Mouse (Mus musculus) liver, embryonic 14.5 days (tissue): ENCODE data around the gene Grrp1. TPM values are rescaled to one million over a fixed set of nuclear protein-coding genes. Genes with fewer than 3 reads are reported as not detected.

Experiments used
- ATAC-seq: fragments of 200-750 bp; cut with Nextera tagmentation; 2 replicates; pipeline ENCODE4 v1.8.0; 2017; ENCODE audit warnings: moderate number of reproducible peaks, mild to moderate bottlenecking, moderate library complexity; ENCODE audit not compliant: insufficient read depth
- DNase-seq, 3 experiments: peaks; one replicate each; pipeline ENCODE4 v3.0.0-alpha.2; 2012 to 2013; ENCODE audit warnings: low read depth in 3 of 3, low spot score in 3 of 3
- H3K27ac ChIP-seq: fragments of 300-500 bp; sonication (generic); 2 replicates; pipeline ENCODE4 v1.5.1; 2014; ENCODE audit warnings: moderate library complexity, mild to moderate bottlenecking, control low read depth, inconsistent platforms
- H3K27me3 ChIP-seq: fragments of 300-500 bp; sonication (generic); 2 replicates; pipeline ENCODE4 v1.6.1; 2014; ENCODE audit warnings: mild to moderate bottlenecking, low read length, moderate library complexity; ENCODE audit not compliant: control insufficient read depth, insufficient read depth
- H3K36me3 ChIP-seq: fragments of 300-500 bp; sonication (generic); replicated peaks from 2 replicates; pipeline ENCODE4 v1.6.1; 2014; ENCODE audit warnings: low read depth; ENCODE audit not compliant: control insufficient read depth, insufficient read depth
- H3K4me1 ChIP-seq, 2 experiments: fragments of 200-500 bp in 1 of 2; fragments of 300-500 bp in 1 of 2; sonication (generic) in 1 of 2; replicated peaks; 2 replicates each; pipeline ENCODE4 v1.6.1; 2012 to 2014; ENCODE audit warnings: antibody characterized with exemption in 1 of 2, inconsistent platforms in 1 of 2, low read length in 1 of 2; ENCODE audit not compliant: control insufficient read depth in 2 of 2, insufficient read depth in 2 of 2
- H3K4me2 ChIP-seq: fragments of 300-500 bp; sonication (generic); 2 replicates; pipeline ENCODE4 v1.6.1; 2014; ENCODE audit warnings: low read depth, mild to moderate bottlenecking, control low read depth, moderate library complexity
- H3K4me3 ChIP-seq, 2 experiments: fragments of 200-500 bp in 1 of 2; fragments of 300-500 bp in 1 of 2; sonication (generic) in 1 of 2; 2 replicates each; pipeline ENCODE4 v1.5.1; 2012 to 2014; ENCODE audit warnings: low read depth in 2 of 2, low read length in 2 of 2, mild to moderate bottlenecking in 2 of 2, control low read depth in 1 of 2, inconsistent platforms in 1 of 2, moderate library complexity in 1 of 2; ENCODE audit not compliant: insufficient read depth in 1 of 2
- H3K9ac ChIP-seq: fragments of 300-500 bp; sonication (generic); replicated peaks from 2 replicates; pipeline ENCODE4 v1.6.1; 2014; ENCODE audit warnings: mild to moderate bottlenecking, control low read depth, moderate library complexity
- H3K9me3 ChIP-seq: fragments of 300-500 bp; sonication (generic); 2 replicates; pipeline ENCODE4 v1.6.1; 2016; ENCODE audit warnings: low read length, mixed read lengths; ENCODE audit not compliant: control insufficient read depth
- CTCF ChIP-seq: IDR thresholded peaks from 2 replicates; pipeline ENCODE4 v1.5.1; 2016; ENCODE audit warnings: antibody characterized with exemption, low read depth, control low read depth
- EP300 ChIP-seq: IDR thresholded peaks from 2 replicates; pipeline ENCODE4 v1.6.1; 2016; ENCODE audit warnings: antibody characterized with exemption, low read depth
- WGBS: fragments of 180-500 bp; shearing (Covaris S2); extraction: QIAGEN DNeasy Blood & Tissue Kit; methylation state at CpG from one replicate; pipeline ENCODE4 v1.1.7; 2014; ENCODE audit not compliant: insufficient replicate concordance; 5-methylcytosine and 5-hydroxymethylcytosine counted together
- polyA plus RNA-seq, 2 experiments: library from polyadenylated mRNA; depleted of rRNA in 1 of 2; stranded (reverse) in 1 of 2; unstranded in 1 of 2; fragments of >200 nt; fragmentation: Nextera tagmentation in 1 of 2; extraction: Ambion mirVana in 1 of 2; gene quantifications; 2 replicates each; pipeline versions ENCODE4 v1.2.1 to v1.2.3; 2012 to 2014

Gene Grrp1
- polyA plus RNA-seq, 2 experiments, result 0.55 to 0.77 TPM

DNA sequence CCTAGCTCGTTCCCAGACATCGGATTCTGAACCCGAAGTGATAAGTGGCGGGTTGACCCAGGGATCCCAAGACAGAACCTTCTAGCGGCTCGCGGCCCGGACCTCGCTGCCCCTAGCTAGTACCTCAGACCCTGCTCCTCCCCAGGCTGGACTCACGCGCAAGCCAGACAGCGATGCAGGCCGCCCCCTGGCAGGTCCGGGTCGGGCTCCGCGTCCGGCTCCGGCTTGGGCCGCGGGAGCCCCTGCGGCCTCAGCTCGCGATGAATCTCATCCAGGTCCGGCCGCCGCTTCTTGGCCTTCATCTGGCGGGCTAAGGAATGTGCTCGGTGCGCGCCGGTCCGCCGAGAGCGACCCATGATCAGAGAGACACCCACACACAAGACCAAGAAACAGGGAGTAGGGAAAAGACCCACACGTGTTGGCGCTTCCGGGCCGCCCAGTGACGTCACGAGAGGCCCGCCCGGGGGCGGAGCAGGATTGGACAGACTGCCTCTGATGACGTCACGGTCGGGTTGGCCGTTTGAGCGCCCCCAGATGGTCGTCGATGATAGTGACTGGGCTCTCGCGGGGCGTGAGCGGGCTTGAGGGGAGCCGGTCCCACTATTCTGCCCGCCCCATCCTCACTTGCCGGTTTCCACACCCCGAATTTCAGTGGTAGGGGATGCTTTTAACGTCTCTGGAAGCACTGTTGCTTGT is 8.6 kb downstream of the Grrp1 start, which contains the start of gene Zfp593:
TSS of gene Zfp593 (minus strand) at position 445 of the 696 bp plus-strand sequence.
- H3K36me3 ChIP-seq, result no peaks in the 10 kb centered on the region
- H3K4me2 ChIP-seq, result peak within 1 kb of the TSS; percentile 93
- H3K9me3 ChIP-seq, result no peaks in the 10 kb centered on the region
- H3K27ac ChIP-seq, result no peak within 1 kb of the TSS
- peak; percentile 78 to 81 (median 80) for DNase-seq
- TF ChIP-seq EP300 (peak; percentile 35; the same call in 1 of the 2 replicates), CTCF (peak; percentile 90)
- peak; percentile 86 for ATAC-seq
- WGBS, result under 1% methylated on average over 60 of the region's 60 CpGs
- peak within 1 kb of the TSS; percentile 73 to 84 for H3K4me3 ChIP-seq
- peaks cover 28% of the 10 kb centered on the region for H3K27me3 ChIP-seq
- H3K4me1 ChIP-seq, result peaks cover 2 to 3% of the 10 kb centered on the region in 2 experiments; a peak in 2 of 4 replicates
- peak within 1 kb of the TSS; percentile 86 for H3K9ac ChIP-seq

- Histone ChIP-seq H3K27me3 (peaks cover 13% of the 10 kb centered on the region), H3K36me3 (no peaks in the 10 kb centered on the region), H3K9ac (no peak within 1 kb of the TSS), H3K4me3 (peak within 1 kb of the TSS; percentile 73 to 84; a peak in 3 of 4 replicates), H3K4me1 (peaks cover 2 to 6% of the 10 kb centered on the region in 2 experiments; a peak in 3 of 4 replicates), H3K4me2 (peak within 1 kb of the TSS; percentile 93), H3K9me3 (no peaks in the 10 kb centered on the region), H3K27ac (no peak within 1 kb of the TSS)
- WGBS, result 82% methylated on average over 17 of the region's 17 CpGs
- DNase-seq, result no peak
- no peak for TF ChIP-seq EP300
- no peak for TF ChIP-seq CTCF
- ATAC-seq, result no peak
These were observed 10.2 kb downstream of the Grrp1 start, which contains the start of gene E130218I03Rik for GRCm38 (mm10) chr4:134243516-134244250. Gene E130218I03Rik, plus strand, starts transcription at chr4:134243662.

- Histone ChIP-seq H3K4me2 (peak overlapping the region; percentile 17; the same call in 1 of the 2 replicates), H3K36me3 (no peaks in the 10 kb centered on the region), H3K27ac (no peak overlapping the region), H3K9ac (no peak overlapping the region), H3K9me3 (no peaks in the 10 kb centered on the region), H3K4me3 (no peak overlapping the region), H3K27me3 (peaks cover 2% of the 10 kb centered on the region; the same call in 1 of the 2 replicates), H3K4me1 (peaks cover 0 to 3% of the 10 kb centered on the region in 2 experiments; a peak in 2 of 4 replicates)
- TF ChIP-seq CTCF (no peak), EP300 (no peak)
- 12% methylated on average over 10 of the region's 10 CpGs for WGBS
- DNase-seq (no peak), ATAC-seq (no peak)
These were observed 15.2 kb downstream of the Grrp1 start for GRCm38 (mm10) chr4:134238686-134239085.

- no peak within 1 kb of the TSS for H3K27ac ChIP-seq
- H3K36me3 ChIP-seq, result no peaks in the 10 kb centered on the region
- no peak for DNase-seq
- H3K9ac ChIP-seq, result no peak within 1 kb of the TSS
- H3K4me2 ChIP-seq, result peak within 1 kb of the TSS; percentile 17; the same call in 1 of the 2 replicates
- ATAC-seq, result no peak
- 6% methylated on average over 18 of the region's 18 CpGs for WGBS
- H3K9me3 ChIP-seq, result no peaks in the 10 kb centered on the region
- TF ChIP-seq EP300 (no peak), CTCF (no peak)
- H3K4me1 ChIP-seq, result peaks cover 0 to 3% of the 10 kb centered on the region in 2 experiments; a peak in 2 of 4 replicates
- peaks cover 2% of the 10 kb centered on the region; the same call in 1 of the 2 replicates for H3K27me3 ChIP-seq
- H3K4me3 ChIP-seq, result no peak within 1 kb of the TSS
These were observed 15.6 kb downstream of the Grrp1 start, which contains the start of gene Cnksr1 for GRCm38 (mm10) chr4:134238279-134238651. Gene Cnksr1, minus strand, starts transcription at chr4:134238399.
